Mouse (Mus musculus) testis, adult 2 months (tissue): Measurements from ENCODE around the gene Mfsd10. TPM values are rescaled to one million over a fixed set of nuclear protein-coding genes. Genes with fewer than 3 reads are reported as not detected.

Experiments used
- H3K27ac ChIP-seq: fragments of 200-500 bp; 2 replicates; pipeline ENCODE4 v1.5.1; 2012; ENCODE audit warnings: low read depth, low read length; ENCODE audit not compliant: control insufficient read depth, insufficient read depth
- H3K27me3 ChIP-seq: fragments of 200-500 bp; 2 replicates; pipeline ENCODE4 v1.6.1; 2012; ENCODE audit warnings: mild to moderate bottlenecking, low read length, moderate library complexity; ENCODE audit not compliant: control insufficient read depth, insufficient read depth
- H3K36me3 ChIP-seq: fragments of 200-500 bp; 2 replicates; pipeline ENCODE4 v1.6.1; 2012; ENCODE audit warnings: mild to moderate bottlenecking, low read length; ENCODE audit not compliant: control insufficient read depth, insufficient read depth
- H3K4me1 ChIP-seq: fragments of 200-500 bp; 2 replicates; pipeline ENCODE4 v1.6.1; 2012; ENCODE audit warnings: low read length; ENCODE audit not compliant: control insufficient read depth, insufficient read depth
- H3K4me3 ChIP-seq: fragments of 200-500 bp; 2 replicates; pipeline ENCODE4 v1.5.1; 2012; ENCODE audit warnings: low read depth, mild to moderate bottlenecking, low read length, moderate library complexity, mixed read lengths; ENCODE audit not compliant: control insufficient read depth
- CTCF ChIP-seq: fragments of 200-500 bp; IDR thresholded peaks from 2 replicates; pipeline ENCODE4 v1.5.1; 2012; ENCODE audit warnings: low read depth, mild to moderate bottlenecking, inconsistent platforms, low read length, moderate library complexity; ENCODE audit not compliant: control insufficient read depth, insufficient read depth, insufficient replicate concordance
- POLR2A ChIP-seq: fragments of 200-500 bp; IDR thresholded peaks from 2 replicates; pipeline ENCODE4 v1.6.1; 2012; ENCODE audit warnings: low read depth, mild to moderate bottlenecking, inconsistent platforms, low read length, moderate library complexity; ENCODE audit not compliant: control insufficient read depth
- polyA plus RNA-seq: library from polyadenylated mRNA; depleted of rRNA; stranded (reverse); fragments of >200 nt; gene quantifications from 2 replicates; pipeline ENCODE4 v1.2.3, GENCODE M21; 2012

Gene Mfsd10
- polyA plus RNA-seq, 1 experiment: 27.6 TPM

GRCm38 (mm10) chr5:34635665-34636192 lies 1.3 kb downstream of the Mfsd10 start:
- TF ChIP-seq CTCF (no peak), POLR2A (no peak)
- peaks cover 11% of the 10 kb centered on the region for H3K4me1 ChIP-seq
- H3K36me3 ChIP-seq: no peaks in the 10 kb centered on the region; the same call in 1 of the 2 replicates
- H3K27ac ChIP-seq: no peak overlapping the region
- H3K27me3 ChIP-seq: no peaks in the 10 kb centered on the region
- H3K4me3 ChIP-seq: no peak overlapping the region

- Histone ChIP-seq H3K27me3 (no peaks in the 10 kb centered on the region), H3K4me3 (no peak overlapping the region), H3K4me1 (peaks cover 11% of the 10 kb centered on the region), H3K36me3 (no peaks in the 10 kb centered on the region; the same call in 1 of the 2 replicates), H3K27ac (no peak overlapping the region)
- TF ChIP-seq CTCF (no peak), POLR2A (no peak)
These were observed 2.1 kb downstream of the Mfsd10 start for GRCm38 (mm10) chr5:34634746-34635400.

- Histone ChIP-seq H3K27me3 (no peaks in the 10 kb centered on the region), H3K4me3 (no peak overlapping the region), H3K27ac (no peak overlapping the region), H3K4me1 (peaks cover 11% of the 10 kb centered on the region), H3K36me3 (no peaks in the 10 kb centered on the region; the same call in 1 of the 2 replicates)
- TF ChIP-seq POLR2A: no peak
- no peak for TF ChIP-seq CTCF
These were observed 3.4 kb downstream of the Mfsd10 start for GRCm38 (mm10) chr5:34633641-34634040.

GRCm38 (mm10) chr5:34632996-34633395 lies 4.0 kb downstream of the Mfsd10 start:
- TF ChIP-seq CTCF: no peak
- TF ChIP-seq POLR2A: no peak
- Histone ChIP-seq H3K4me1 (peaks cover 11% of the 10 kb centered on the region), H3K27ac (no peak overlapping the region), H3K36me3 (no peaks in the 10 kb centered on the region; the same call in 1 of the 2 replicates), H3K27me3 (no peaks in the 10 kb centered on the region), H3K4me3 (no peak overlapping the region)

GRCm38 (mm10) chr5:34609966-34610365 lies 27.0 kb downstream of the Mfsd10 start:
- TF ChIP-seq POLR2A (no peak), CTCF (no peak)
- Histone ChIP-seq H3K4me1 (no peaks in the 10 kb centered on the region), H3K27me3 (no peaks in the 10 kb centered on the region; the same call in 1 of the 2 replicates), H3K27ac (no peak overlapping the region), H3K36me3 (no peaks in the 10 kb centered on the region; the same call in none of the 2 replicates), H3K4me3 (no peak overlapping the region)

- Histone ChIP-seq H3K4me3 (no peak overlapping the region), H3K27me3 (no peaks in the 10 kb centered on the region; the same call in 1 of the 2 replicates), H3K36me3 (no peaks in the 10 kb centered on the region; the same call in none of the 2 replicates), H3K27ac (no peak overlapping the region), H3K4me1 (no peaks in the 10 kb centered on the region)
- TF ChIP-seq CTCF (no peak), POLR2A (no peak)
These were observed 28.8 kb downstream of the Mfsd10 start for GRCm38 (mm10) chr5:34608226-34608625.

GRCm38 (mm10) chr5:34607100-34607880 lies 29.7 kb downstream of the Mfsd10 start:
- Histone ChIP-seq H3K27ac (no peak overlapping the region), H3K4me3 (no peak overlapping the region), H3K27me3 (no peaks in the 10 kb centered on the region; the same call in 1 of the 2 replicates), H3K36me3 (no peaks in the 10 kb centered on the region; the same call in 1 of the 2 replicates), H3K4me1 (no peaks in the 10 kb centered on the region)
- TF ChIP-seq CTCF (no peak), POLR2A (no peak)

GRCm38 (mm10) chr5:34604576-34604975 lies 32.4 kb downstream of the Mfsd10 start:
- TF ChIP-seq POLR2A: no peak
- TF ChIP-seq CTCF: no peak

More at GRCm38 (mm10) chr5:34604576-34604975, 32.4 kb downstream of the Mfsd10 start:
- Histone ChIP-seq H3K27ac (no peak overlapping the region), H3K4me3 (no peak overlapping the region), H3K27me3 (no peaks in the 10 kb centered on the region), H3K4me1 (no peaks in the 10 kb centered on the region), H3K36me3 (no peaks in the 10 kb centered on the region)
